Mouse (Mus musculus): ENCODE data around the gene Wrb.

DNA sequence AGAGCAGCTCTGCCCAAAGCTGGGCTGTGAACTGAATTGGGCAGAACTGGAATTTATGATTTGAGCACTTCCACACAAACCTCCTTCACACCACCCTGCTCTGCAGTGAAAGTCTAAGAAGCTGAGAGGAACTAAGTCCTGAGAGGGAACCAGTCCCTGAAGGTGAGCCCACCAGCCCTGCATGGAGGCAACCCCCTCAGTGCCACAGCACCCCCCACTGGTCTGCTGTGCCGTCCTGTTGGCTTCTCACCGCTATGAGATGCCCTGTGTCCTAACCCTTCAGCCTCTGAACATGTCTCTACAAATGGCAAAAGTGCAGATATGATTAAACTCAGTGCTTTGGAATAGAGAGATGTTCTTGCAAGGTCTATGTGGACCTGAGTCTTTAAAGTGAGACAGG lies 32.4 kb upstream of the Wrb start:
- TF ChIP-seq CTCF (conservative IDR thresholded peaks at IDR 0.05; ENCODE audit: low read length) (no peak), NANOG (IDR thresholded peaks at IDR 0.05; ENCODE audit: borderline replicate concordance, low read length) (no peak)

Data from E14TG2a.4 (cell line).